Mouse (Mus musculus) stomach, postnatal 0 days (tissue): ENCODE measurements around the gene Spint1.

Source experiments
- CTCF ChIP-seq: IDR thresholded peaks from 2 replicates; pipeline ENCODE4 v1.5.1; 2016; ENCODE audit warnings: antibody characterized with exemption, low read depth, mild to moderate bottlenecking, moderate library complexity
- EP300 ChIP-seq: optimal IDR thresholded peaks from 2 replicates; pipeline ENCODE3; 2016; ENCODE audit warnings: antibody characterized with exemption

DNA sequence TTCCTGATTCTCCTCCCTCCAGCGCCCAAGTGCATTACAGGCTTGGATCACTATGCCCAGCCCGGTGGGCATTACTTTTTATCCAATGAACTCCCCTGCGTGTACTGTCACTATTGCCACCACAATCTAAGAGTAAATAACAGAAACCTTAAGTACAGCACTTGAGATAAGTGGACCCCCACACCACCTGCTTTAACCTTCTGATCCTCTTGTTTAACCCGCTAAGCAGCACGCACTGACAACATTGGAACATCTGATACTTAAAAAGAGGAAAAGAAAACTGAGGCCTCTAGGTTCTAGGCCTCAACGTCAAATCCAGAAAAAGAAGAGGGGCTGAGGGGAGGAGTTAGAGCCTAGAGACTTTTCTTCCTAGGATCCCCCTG is 29.2 kb upstream of the Spint1 start:
- TF ChIP-seq CTCF (no peak), EP300 (no peak)
